Mouse (Mus musculus): ENCODE measurements around the gene Ppp1r27.

GRCm38 (mm10) chr11:120522581-120522980, 28.4 kb downstream of the Ppp1r27 start:
- no peak for TF ChIP-seq CTCF (IDR thresholded peaks at IDR 0.05)
- TF ChIP-seq EP300 (IDR thresholded peaks at IDR 0.05), result no peak
